Mouse (Mus musculus) bone marrow, adult 2 months (tissue): ENCODE data around the gene Agmat. TPM values are rescaled to one million over a fixed set of nuclear protein-coding genes. Genes with fewer than 3 reads are reported as not detected.

Experiments used
- H3K27ac ChIP-seq: fragments of 200-500 bp; 2 replicates; pipeline ENCODE4 v1.5.1; 2012; ENCODE audit warnings: low read depth, mild to moderate bottlenecking, control low read depth, inconsistent platforms, low read length; ENCODE audit not compliant: control insufficient read depth, poor library complexity, insufficient read depth
- H3K4me1 ChIP-seq: fragments of 200-500 bp; 2 replicates; pipeline ENCODE4 v1.6.1; 2011; ENCODE audit warnings: low read length; ENCODE audit not compliant: control insufficient read depth, insufficient read depth
- H3K4me3 ChIP-seq: fragments of 200-500 bp; replicated peaks from 2 replicates; pipeline ENCODE3; 2011; ENCODE audit warnings: mild to moderate bottlenecking, low read depth, low read length, control low read depth; ENCODE audit not compliant: control insufficient read depth
- CTCF ChIP-seq: fragments of 200-500 bp; IDR thresholded peaks from 2 replicates; pipeline ENCODE4 v1.5.1; 2011; ENCODE audit warnings: low read length, control low read depth; ENCODE audit not compliant: control insufficient read depth, insufficient read depth
- POLR2A ChIP-seq: fragments of 200-500 bp; IDR thresholded peaks from 2 replicates; pipeline ENCODE4 v1.6.1; 2011; ENCODE audit warnings: low read depth, mild to moderate bottlenecking, control low read depth, low read length, borderline replicate concordance; ENCODE audit not compliant: control insufficient read depth
- WGBS: fragments of 180-500 bp; shearing (Covaris S2); methylation state at CpG from one replicate; pipeline ENCODE4 v1.1.7; 2018; 5-methylcytosine and 5-hydroxymethylcytosine counted together
- polyA plus RNA-seq: library from polyadenylated mRNA; stranded (reverse); fragments of >200 nt; gene quantifications from 2 replicates; pipeline ENCODE4 v1.2.4, GENCODE M21; 2011; ENCODE audit warnings: low replicate concordance; ENCODE audit not compliant: missing spikeins, insufficient read depth, insufficient read length

The Agmat gene
- polyA plus RNA-seq, 1 experiment, result 1.8 TPM

- H3K4me3 ChIP-seq, result no peak overlapping the region
- no peak overlapping the region for H3K27ac ChIP-seq
- peaks cover 8% of the 10 kb centered on the region; the same call in 1 of the 2 replicates for H3K4me1 ChIP-seq
- WGBS, result 66% methylated on average over 1 of the region's 1 CpGs
- TF ChIP-seq POLR2A (no peak), CTCF (no peak)
These were observed 27.2 kb upstream of the Agmat start for GRCm38 (mm10) chr4:141719304-141719703.

- no peak for TF ChIP-seq CTCF
- no peak for TF ChIP-seq POLR2A
These were observed 25.5 kb upstream of the Agmat start for GRCm38 (mm10) chr4:141720761-141721523.

GRCm38 (mm10) chr4:141721961-141722360 lies 24.5 kb upstream of the Agmat start:
- WGBS, result 18% methylated on average over 6 of the region's 6 CpGs
- Histone ChIP-seq H3K4me1 (peaks cover 7% of the 10 kb centered on the region; the same call in 1 of the 2 replicates), H3K27ac (no peak overlapping the region; the same call in 1 of the 2 replicates)

More at GRCm38 (mm10) chr4:141720761-141721523, 25.5 kb upstream of the Agmat start:
- H3K4me3 ChIP-seq, result peak overlapping the region; percentile 57
- H3K27ac ChIP-seq, result no peak overlapping the region
- whole genome bisulfite sequencing, result 26% methylated on average over 6 of the region's 6 CpGs
- H3K4me1 ChIP-seq, result peaks cover 7% of the 10 kb centered on the region; the same call in 1 of the 2 replicates

GRCm38 (mm10) chr4:141722731-141723672 lies 23.5 kb upstream of the Agmat start, which contains the start of gene Ddi2:
Ddi2 (minus strand) TSS chr4:141723419.
- WGBS, result 1% methylated on average over 105 of the region's 105 CpGs
- TF ChIP-seq POLR2A (peak; percentile 87; the same call in 1 of the 2 replicates), CTCF (no peak)
- peaks cover 7% of the 10 kb centered on the region; the same call in 1 of the 2 replicates for H3K4me1 ChIP-seq
- peak within 1 kb of the TSS; percentile 95 for H3K4me3 ChIP-seq
- peak within 1 kb of the TSS; percentile 99 for H3K27ac ChIP-seq

More at GRCm38 (mm10) chr4:141721961-141722360, 24.5 kb upstream of the Agmat start:
- TF ChIP-seq POLR2A, result no peak
- no peak for TF ChIP-seq CTCF
- H3K4me3 ChIP-seq, result peak overlapping the region; percentile 71

DNA sequence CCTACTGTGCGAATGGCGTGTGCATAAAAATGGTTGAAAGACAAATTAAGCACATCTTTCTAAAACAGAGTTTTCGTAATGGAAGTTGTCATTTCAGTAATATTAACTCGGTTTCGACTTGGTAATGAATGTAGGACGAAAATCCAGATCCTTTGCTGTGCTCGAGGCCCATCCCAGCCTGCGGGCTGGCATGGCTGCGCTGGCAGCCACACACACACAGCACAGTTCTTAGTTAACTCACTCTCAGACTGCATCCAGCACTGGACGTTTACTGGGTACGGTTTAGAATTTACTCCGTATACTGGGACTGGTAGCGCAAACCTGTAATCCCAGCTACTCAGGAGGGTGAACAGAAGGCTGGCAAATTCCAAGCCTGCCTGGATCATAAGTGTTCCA lies 22.8 kb upstream of the Agmat start:
- TF ChIP-seq CTCF (no peak), POLR2A (no peak)
- Histone ChIP-seq H3K4me1 (peaks cover 7% of the 10 kb centered on the region; the same call in 1 of the 2 replicates), H3K27ac (peak overlapping the region; percentile 99; the same call in 1 of the 2 replicates), H3K4me3 (peak overlapping the region; percentile 95)
- 9% methylated on average over 13 of the region's 13 CpGs for WGBS

DNA sequence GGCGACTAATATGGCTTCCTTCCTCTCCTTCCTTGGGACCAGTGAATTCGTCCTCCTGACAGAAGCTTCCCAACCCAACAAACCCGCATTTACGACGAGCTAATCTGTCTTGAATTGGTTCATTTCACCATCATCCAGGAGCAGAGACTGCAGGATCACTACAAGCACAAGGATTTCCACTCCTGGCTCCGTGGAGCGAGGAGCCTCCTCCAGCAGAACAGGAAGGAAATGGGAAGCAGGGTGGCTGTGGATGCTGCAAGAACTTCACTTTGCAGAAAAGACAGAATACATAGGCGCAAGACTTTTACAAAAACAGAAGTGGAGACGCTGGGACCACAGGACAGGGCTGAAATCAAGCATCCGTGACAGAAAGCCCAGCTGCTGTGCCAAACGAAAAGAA lies 21.9 kb upstream of the Agmat start:
- H3K4me1 ChIP-seq, result peaks cover 5% of the 10 kb centered on the region; the same call in 1 of the 2 replicates
- no peak overlapping the region for H3K27ac ChIP-seq
- no peak overlapping the region for H3K4me3 ChIP-seq
- 21% methylated on average over 11 of the region's 11 CpGs for WGBS
- TF ChIP-seq CTCF (no peak), POLR2A (no peak)

GRCm38 (mm10) chr4:141725277-141725676 lies 21.2 kb upstream of the Agmat start:
- Histone ChIP-seq H3K27ac (no peak overlapping the region), H3K4me1 (peaks cover 4% of the 10 kb centered on the region; the same call in 1 of the 2 replicates), H3K4me3 (no peak overlapping the region)
- TF ChIP-seq POLR2A (no peak), CTCF (no peak)
- 83% methylated on average over 5 of the region's 5 CpGs for WGBS
